Comparison of ENCODE assay signal across 36 mouse cellular contexts in the genomic region with DNA sequence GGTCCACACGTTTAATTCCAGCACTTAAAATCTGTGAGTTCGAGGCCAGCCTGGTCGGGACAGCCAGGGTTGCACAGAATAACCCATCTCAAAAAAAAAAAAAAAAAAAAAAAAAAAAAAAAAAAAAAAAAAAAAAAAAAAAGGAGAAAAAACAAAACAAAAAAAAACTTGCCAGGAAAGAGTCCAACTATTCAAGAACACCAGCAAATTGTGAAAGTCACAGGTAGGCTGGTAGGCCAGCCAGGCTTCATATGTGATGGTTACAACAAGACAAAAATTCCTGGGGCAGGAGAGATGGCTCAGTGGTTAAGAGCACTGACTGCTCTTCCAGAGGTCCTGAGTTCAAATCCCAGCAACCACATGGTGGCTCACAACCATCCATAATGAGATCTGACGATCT. TPM values are rescaled to one million over a fixed set of nuclear protein-coding genes. Genes with fewer than 3 reads are reported as not detected.
"Had no signal": no experiment of that assay in that cellular context is flagged by ENCODE, and none has a peak within 500 bp of the region (broad histone marks: within the 10 kb centered on the region; RNA-seq: fewer than 3 reads in every experiment).

No protein-coding gene starts in this region.

RNA-seq across cellular contexts. Expression of gene C130032M10Rik, which starts 5.0 kb away (rescaled TPM):
- total RNA-seq: left cerebral cortex, postnatal 10 days; left cerebral cortex, postnatal 14 days; left cerebral cortex, postnatal 25 days; left cerebral cortex, postnatal 36 days; left cerebral cortex, postnatal 4 days; liver, adult 2 months; megakaryocyte progenitor cell, adult 5-6 weeks; megakaryocyte, adult 5-6 weeks; megakaryocyte-erythroid progenitor cell, adult 5-6 weeks; midbrain, postnatal 0 days; monocyte, adult 5-6 weeks had no signal
- polyA plus RNA-seq: liver, adult 2 months; liver, embryonic 11.5 days; liver, embryonic 13.5 days; liver, embryonic 14.5 days; liver, embryonic 15.5 days; liver, embryonic 16.5 days; liver, postnatal 0 days; lung, adult 2 months; lung, embryonic 14.5 days; lung, embryonic 15.5 days; macrophage; midbrain, embryonic 11.5 days; midbrain, embryonic 13.5 days; midbrain, embryonic 14.5 days; midbrain, embryonic 15.5 days; midbrain, embryonic 16.5 days; midbrain, postnatal 0 days; neural tube, embryonic 11.5 days had no signal

RNA-seq across cellular contexts. Expression of gene Ccr4, which starts 15.8 kb away (rescaled TPM):
- total RNA-seq: left cerebral cortex, postnatal 10 days; left cerebral cortex, postnatal 14 days; left cerebral cortex, postnatal 25 days; left cerebral cortex, postnatal 36 days; left cerebral cortex, postnatal 4 days; megakaryocyte progenitor cell, adult 5-6 weeks; megakaryocyte-erythroid progenitor cell, adult 5-6 weeks; midbrain, postnatal 0 days had no signal
- polyA plus RNA-seq: limb, embryonic 10.5 days; limb, embryonic 12.5 days; limb, embryonic 13.5 days; liver, embryonic 11.5 days; liver, embryonic 12.5 days; liver, embryonic 13.5 days; liver, embryonic 14.5 days; liver, embryonic 15.5 days; liver, embryonic 16.5 days; liver, postnatal 0 days; lung, embryonic 14.5 days; lung, postnatal 0 days; macrophage; midbrain, embryonic 10.5 days; midbrain, embryonic 11.5 days; midbrain, embryonic 12.5 days; midbrain, embryonic 13.5 days; midbrain, embryonic 14.5 days; midbrain, embryonic 15.5 days; midbrain, embryonic 16.5 days; midbrain, postnatal 0 days; myocyte; neural tube, embryonic 11.5 days; neural tube, embryonic 12.5 days had no signal

RNA-seq across cellular contexts. Expression of gene Trim71, which starts 43.6 kb away (rescaled TPM):
- total RNA-seq: liver, adult 2 months; megakaryocyte, adult 5-6 weeks; megakaryocyte-erythroid progenitor cell, adult 5-6 weeks; monocyte, adult 5-6 weeks had no signal
- polyA plus RNA-seq: liver, adult 2 months; macrophage had no signal
